Mouse (Mus musculus): ENCODE data around the gene Klhl41. TPM values are rescaled to one million over a fixed set of nuclear protein-coding genes. Genes with fewer than 3 reads are reported as not detected.

Klhl41 gene
- total and polyA plus RNA-seq, 2 experiments from 2014 or later = 26.5 to 36.9 TPM

DNA sequence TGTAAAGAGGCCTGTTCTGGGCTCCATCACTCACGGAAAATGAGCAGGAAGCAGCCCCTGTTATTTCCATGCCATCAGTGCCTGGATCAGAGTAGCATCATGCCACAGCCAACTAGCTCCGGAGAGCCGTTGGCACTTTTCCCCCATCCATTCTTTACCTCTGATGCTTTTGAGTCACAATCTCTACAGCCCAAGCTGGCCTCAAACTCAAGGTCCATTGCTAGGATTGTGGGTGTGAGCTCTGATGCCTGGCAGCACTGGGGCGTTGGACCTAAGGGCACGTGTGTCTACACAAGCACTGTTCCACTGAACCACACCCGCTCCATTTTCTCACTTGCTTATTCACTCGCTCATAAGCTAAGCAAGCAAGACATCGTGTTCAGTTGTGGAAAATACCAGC lies 30.5 kb downstream of the Klhl41 start:
- H3K36me3 ChIP-seq (replicated peaks; ENCODE audit: control insufficient read depth, insufficient read depth, low read length) = peaks cover 76% of the 10 kb centered on the region
- no peaks in the 10 kb centered on the region for H3K4me1 ChIP-seq (ENCODE audit: control insufficient read depth, insufficient read depth)
- no peak overlapping the region for H3K9ac ChIP-seq (replicated peaks; ENCODE audit: low read depth, low read length)
- no peaks in the 10 kb centered on the region for H3K9me3 ChIP-seq (replicated peaks; ENCODE audit: control insufficient read depth, low read length)
- no peak overlapping the region for H3K4me2 ChIP-seq (ENCODE audit: low read depth, low read length)
- DNase-seq (ENCODE audit: low spot score) (no peak), ATAC-seq (ENCODE audit: insufficient read depth, low read depth) (no peak)
- no peaks in the 10 kb centered on the region for H3K27me3 ChIP-seq (ENCODE audit: control insufficient read depth, insufficient read depth, low read length)
- TF ChIP-seq CTCF (IDR thresholded peaks at IDR 0.05; ENCODE audit: low read depth) (no peak), EP300 (IDR thresholded peaks at IDR 0.05; ENCODE audit: low read depth) (no peak)
- WGBS = 91% methylated on average over 8 of the region's 8 CpGs
- H3K27ac ChIP-seq (ENCODE audit: low read depth) = no peak overlapping the region
- no peak overlapping the region for H3K4me3 ChIP-seq (ENCODE audit: low read depth, low read length)

GRCm38 (mm10) chr2:69712171-69712570 lies 42.3 kb downstream of the Klhl41 start:
- DNase-seq (ENCODE audit: low spot score) (no peak), ATAC-seq (ENCODE audit: insufficient read depth, low read depth) (no peak)
- Histone ChIP-seq H3K4me2 (ENCODE audit: low read depth, low read length) (peak overlapping the region; percentile 90), H3K4me1 (ENCODE audit: control insufficient read depth, insufficient read depth) (0 out of 2 replicates have a peak, but pooled peaks cover 6% of the 10 kb centered on the region), H3K27me3 (ENCODE audit: control insufficient read depth, insufficient read depth, low read length) (no peaks in the 10 kb centered on the region), H3K4me3 (ENCODE audit: low read depth, low read length) (peak overlapping the region; percentile 80; the same call in 1 of the 2 replicates), H3K9ac (replicated peaks; ENCODE audit: low read depth, low read length) (no peak overlapping the region), H3K9me3 (replicated peaks; ENCODE audit: control insufficient read depth, low read length) (no peaks in the 10 kb centered on the region), H3K27ac (ENCODE audit: low read depth) (0 out of 2 replicates have a peak overlapping the region, but pooled peaks have one; percentile 91), H3K36me3 (replicated peaks; ENCODE audit: control insufficient read depth, insufficient read depth, low read length) (peaks cover 22% of the 10 kb centered on the region)
- 82% methylated on average over 14 of the region's 14 CpGs for WGBS
- TF ChIP-seq CTCF (IDR thresholded peaks at IDR 0.05; ENCODE audit: low read depth) = no peak
- TF ChIP-seq EP300 (IDR thresholded peaks at IDR 0.05; ENCODE audit: low read depth) = no peak

GRCm38 (mm10) chr2:69712981-69713625 lies 43.2 kb downstream of the Klhl41 start, which contains the start of gene Fastkd1:
Fastkd1 (minus strand) TSS chr2:69713516.
- H3K27me3 ChIP-seq (ENCODE audit: control insufficient read depth, insufficient read depth, low read length) = no peaks in the 10 kb centered on the region
- peak within 1 kb of the TSS; percentile 90 for H3K4me2 ChIP-seq (ENCODE audit: low read depth, low read length)
- no peak for TF ChIP-seq CTCF (IDR thresholded peaks at IDR 0.05; ENCODE audit: low read depth)
- no peak for TF ChIP-seq EP300 (IDR thresholded peaks at IDR 0.05; ENCODE audit: low read depth)
- peak within 1 kb of the TSS; percentile 91 for H3K27ac ChIP-seq (ENCODE audit: low read depth)
- H3K9ac ChIP-seq (replicated peaks; ENCODE audit: low read depth, low read length) = peak within 1 kb of the TSS; percentile 74
- ATAC-seq (ENCODE audit: insufficient read depth, low read depth) (peak; percentile 99), DNase-seq (ENCODE audit: low spot score) (peak; percentile 94)
- under 1% methylated on average over 39 of the region's 39 CpGs for WGBS
- peak within 1 kb of the TSS; percentile 80 for H3K4me3 ChIP-seq (ENCODE audit: low read depth, low read length)
- 0 out of 2 replicates have a peak, but pooled peaks cover 6% of the 10 kb centered on the region for H3K4me1 ChIP-seq (ENCODE audit: control insufficient read depth, insufficient read depth)
- peaks cover 13% of the 10 kb centered on the region; the same call in 1 of the 2 replicates for H3K36me3 ChIP-seq (replicated peaks; ENCODE audit: control insufficient read depth, insufficient read depth, low read length)
- H3K9me3 ChIP-seq (replicated peaks; ENCODE audit: control insufficient read depth, low read length) = no peaks in the 10 kb centered on the region

- peak overlapping the region; percentile 80 for H3K4me3 ChIP-seq (ENCODE audit: low read depth, low read length)
- WGBS = 26% methylated on average over 4 of the region's 4 CpGs
- peaks cover 8% of the 10 kb centered on the region; the same call in 1 of the 2 replicates for H3K36me3 ChIP-seq (replicated peaks; ENCODE audit: control insufficient read depth, insufficient read depth, low read length)
- 0 out of 2 replicates have a peak, but pooled peaks cover 6% of the 10 kb centered on the region for H3K4me1 ChIP-seq (ENCODE audit: control insufficient read depth, insufficient read depth)
- H3K9ac ChIP-seq (replicated peaks; ENCODE audit: low read depth, low read length) = no peak overlapping the region; the same call in 1 of the 2 replicates
- H3K27me3 ChIP-seq (ENCODE audit: control insufficient read depth, insufficient read depth, low read length) = no peaks in the 10 kb centered on the region
- DNase-seq (ENCODE audit: low spot score) (no peak), ATAC-seq (ENCODE audit: insufficient read depth, low read depth) (no peak)
- no peak overlapping the region for H3K27ac ChIP-seq (ENCODE audit: low read depth)
- H3K9me3 ChIP-seq (replicated peaks; ENCODE audit: control insufficient read depth, low read length) = no peaks in the 10 kb centered on the region
- TF ChIP-seq CTCF (IDR thresholded peaks at IDR 0.05; ENCODE audit: low read depth) (no peak), EP300 (IDR thresholded peaks at IDR 0.05; ENCODE audit: low read depth) (no peak)
- H3K4me2 ChIP-seq (ENCODE audit: low read depth, low read length) = peak overlapping the region; percentile 90; the same call in 1 of the 2 replicates
Observed at GRCm38 (mm10) chr2:69713626-69714014, 43.7 kb downstream of the Klhl41 start.

GRCm38 (mm10) chr2:69714126-69714525 lies 44.2 kb downstream of the Klhl41 start:
- Histone ChIP-seq H3K4me3 (ENCODE audit: low read depth, low read length) (no peak overlapping the region), H3K4me2 (ENCODE audit: low read depth, low read length) (no peak overlapping the region), H3K27ac (ENCODE audit: low read depth) (no peak overlapping the region), H3K9ac (replicated peaks; ENCODE audit: low read depth, low read length) (no peak overlapping the region), H3K36me3 (replicated peaks; ENCODE audit: control insufficient read depth, insufficient read depth, low read length) (0 out of 2 replicates have a peak, but pooled peaks cover 7% of the 10 kb centered on the region), H3K9me3 (replicated peaks; ENCODE audit: control insufficient read depth, low read length) (no peaks in the 10 kb centered on the region), H3K27me3 (ENCODE audit: control insufficient read depth, insufficient read depth, low read length) (no peaks in the 10 kb centered on the region), H3K4me1 (ENCODE audit: control insufficient read depth, insufficient read depth) (0 out of 2 replicates have a peak, but pooled peaks cover 6% of the 10 kb centered on the region)
- DNase-seq (ENCODE audit: low spot score) (no peak), ATAC-seq (ENCODE audit: insufficient read depth, low read depth) (no peak)
- TF ChIP-seq EP300 (IDR thresholded peaks at IDR 0.05; ENCODE audit: low read depth) = no peak
- no peak for TF ChIP-seq CTCF (IDR thresholded peaks at IDR 0.05; ENCODE audit: low read depth)
- WGBS = 70% methylated on average over 5 of the region's 5 CpGs
